Mouse (Mus musculus) CH12.LX (cell line): ENCODE results near the gene Nfatc2ip. TPM values are rescaled to one million over a fixed set of nuclear protein-coding genes. Genes with fewer than 3 reads are reported as not detected.

Source experiments
- DNase-seq: peaks from one replicate; pipeline ENCODE4 v3.0.0-alpha.2; 2013; ENCODE audit errors: extremely low read depth
- H3K27ac ChIP-seq: 2 replicates; pipeline ENCODE4 v1.5.1; 2012; ENCODE audit warnings: low read depth, mild to moderate bottlenecking, control low read depth, moderate library complexity; ENCODE audit not compliant: insufficient read depth
- H3K27me3 ChIP-seq: replicated peaks from 2 replicates; pipeline ENCODE3; 2012; ENCODE audit warnings: inconsistent platforms
- H3K36me3 ChIP-seq, 2 experiments: replicated peaks in 1 of 2; 2 replicates each; pipeline versions ENCODE3 to v1.6.1; 2012; ENCODE audit warnings: inconsistent platforms in 1 of 2, low read length in 1 of 2, mild to moderate bottlenecking in 1 of 2, mixed read lengths in 1 of 2, moderate library complexity in 1 of 2; ENCODE audit not compliant: control insufficient read depth in 1 of 2, insufficient read depth in 1 of 2
- H3K4me1 ChIP-seq, 2 experiments: 2 replicates each; pipeline ENCODE4 v1.6.1; 2012; ENCODE audit warnings: inconsistent platforms in 1 of 2, moderate library complexity in 1 of 2; ENCODE audit not compliant: insufficient read depth in 2 of 2, control insufficient read depth in 1 of 2
- H3K4me2 ChIP-seq: 2 replicates; pipeline ENCODE4 v1.6.1; 2012; ENCODE audit warnings: low read depth, mild to moderate bottlenecking, control low read depth; ENCODE audit not compliant: poor library complexity, insufficient read depth, severe bottlenecking
- H3K4me3 ChIP-seq, 3 experiments: fragments of 150-350 bp in 1 of 3; sonication (generic) in 1 of 3; replicated peaks in 1 of 3; 2 replicates each; pipeline versions ENCODE3 to v1.5.1; 2011 to 2012; ENCODE audit warnings: low read depth in 2 of 3, low read length in 2 of 3, mild to moderate bottlenecking in 2 of 3, moderate library complexity in 2 of 3, control low read depth in 1 of 3, improper control_type of control experiment in 1 of 3, inconsistent platforms in 1 of 3, mixed read lengths in 1 of 3; ENCODE audit not compliant: poor library complexity in 1 of 3
- H3K79me2 ChIP-seq: replicated peaks from 2 replicates; pipeline ENCODE4 v1.6.1; 2012; ENCODE audit warnings: mild to moderate bottlenecking, moderate library complexity; ENCODE audit not compliant: control insufficient read depth, poor library complexity, insufficient read depth, severe bottlenecking; ENCODE audit errors: extremely low read depth
- H3K9ac ChIP-seq: 2 replicates; pipeline ENCODE4 v1.6.1; 2012; ENCODE audit warnings: low read depth, mild to moderate bottlenecking, control low read depth, moderate library complexity; ENCODE audit not compliant: insufficient read depth
- H3K9me3 ChIP-seq: replicated peaks from 2 replicates; pipeline ENCODE3; 2012; ENCODE audit warnings: low read length, inconsistent platforms, mixed read lengths
- BHLHE40 ChIP-seq: IDR thresholded peaks from 2 replicates; pipeline ENCODE4 v1.6.1; 2011; ENCODE audit warnings: mild to moderate bottlenecking, low read depth, low read length, improper control_type of control experiment
- CHD2 ChIP-seq: IDR thresholded peaks from 2 replicates; pipeline ENCODE4 v1.6.1; 2011; ENCODE audit warnings: low read length, improper control_type of control experiment
- EP300 ChIP-seq: IDR thresholded peaks from 2 replicates; pipeline ENCODE4 v1.6.1; 2011; ENCODE audit warnings: low read length, improper control_type of control experiment
- GABPA ChIP-seq: IDR thresholded peaks from 2 replicates; pipeline ENCODE4 v1.6.1; 2012; ENCODE audit warnings: low read depth, low read length, improper control_type of control experiment, inconsistent platforms; ENCODE audit not compliant: insufficient replicate concordance
- JUND ChIP-seq: conservative IDR thresholded peaks from 2 replicates; pipeline ENCODE4 v1.6.1; 2011; ENCODE audit warnings: low read depth, low read length, improper control_type of control experiment
- KAT2A ChIP-seq: IDR thresholded peaks from 2 replicates; pipeline ENCODE4 v1.6.1; 2012; ENCODE audit warnings: low read length, improper control_type of control experiment, inconsistent platforms; ENCODE audit not compliant: insufficient replicate concordance
- MEF2A ChIP-seq: IDR thresholded peaks from 2 replicates; pipeline ENCODE4 v1.6.1; 2014; ENCODE audit warnings: low read depth, mild to moderate bottlenecking, inconsistent platforms, low read length, improper control_type of control experiment, borderline replicate concordance
- MXI1 ChIP-seq: IDR thresholded peaks from 2 replicates; pipeline ENCODE4 v1.6.1; 2011; ENCODE audit warnings: mild to moderate bottlenecking, low read depth, low read length, improper control_type of control experiment
- PAX5 ChIP-seq: IDR thresholded peaks from 2 replicates; pipeline ENCODE4 v1.6.1; 2012; ENCODE audit warnings: low read length, inconsistent platforms, mixed read lengths
- POLR2A ChIP-seq: IDR thresholded peaks from 2 replicates; pipeline ENCODE4 v1.6.1; 2011; ENCODE audit warnings: low read depth, mild to moderate bottlenecking, improper control_type of control experiment, low read length
- POLR2AphosphoS2 ChIP-seq: IDR thresholded peaks from 2 replicates; pipeline ENCODE4 v1.6.1; 2011; ENCODE audit warnings: low read depth, low read length, improper control_type of control experiment
- RAD21 ChIP-seq: IDR thresholded peaks from 2 replicates; pipeline ENCODE4 v1.6.1; 2011; ENCODE audit warnings: low read depth, mild to moderate bottlenecking, low read length, improper control_type of control experiment, moderate library complexity
- RCOR1 ChIP-seq: conservative IDR thresholded peaks from 2 replicates; pipeline ENCODE4 v1.6.1; 2012; ENCODE audit warnings: low read depth, mild to moderate bottlenecking, inconsistent platforms, low read length, improper control_type of control experiment
- SIN3A ChIP-seq: IDR thresholded peaks from 2 replicates; pipeline ENCODE4 v1.6.1; 2012; ENCODE audit warnings: low read length, improper control_type of control experiment, inconsistent platforms
- SMC3 ChIP-seq: IDR thresholded peaks from 2 replicates; pipeline ENCODE4 v1.6.1; 2011; ENCODE audit warnings: low read depth, low read length, improper control_type of control experiment
- TBP ChIP-seq: conservative IDR thresholded peaks from 2 replicates; pipeline ENCODE4 v1.6.1; 2011; ENCODE audit warnings: low read depth, low read length, improper control_type of control experiment
- USF1 ChIP-seq: IDR thresholded peaks from 2 replicates; pipeline ENCODE4 v1.6.1; 2014; ENCODE audit warnings: low read depth, mild to moderate bottlenecking, inconsistent platforms, low read length, improper control_type of control experiment
- ZC3H11A ChIP-seq: IDR thresholded peaks from 2 replicates; pipeline ENCODE4 v1.6.1; 2012; ENCODE audit warnings: low read depth, mild to moderate bottlenecking, inconsistent platforms, low read length, improper control_type of control experiment
- ZMIZ1 ChIP-seq: IDR thresholded peaks from 2 replicates; pipeline ENCODE4 v1.6.1; 2012; ENCODE audit warnings: low read depth, mild to moderate bottlenecking, inconsistent platforms, low read length, improper control_type of control experiment
- ZNF384 ChIP-seq: IDR thresholded peaks from 2 replicates; pipeline ENCODE4 v1.6.1; 2012; ENCODE audit warnings: low read depth, low read length, improper control_type of control experiment, inconsistent platforms
- dilution Hi-C: fragments of 300-500 bp; cut with MboI; formaldehyde crosslinking; loops from 2 replicates; pipeline ENCODE4 v1.14.3; 2020; ENCODE audit warnings: low sequenced_read_pairs; ENCODE audit not compliant: extremely low pct_unique_long_range_greater_than_20kb, extremely low pct_ligation_motif_present
- in situ Hi-C: fragments of 300-500 bp; cut with MboI; formaldehyde crosslinking; loops from 3 replicates; pipeline ENCODE4 v1.14.3; 2019; ENCODE audit warnings: low sequenced_read_pairs, low pct_ligation_motif_present, low pct_unique_long_range_greater_than_20kb, mixed read lengths
- polyA plus RNA-seq: library from polyadenylated mRNA; unstranded; fragments of >175 nt; gene quantifications from 2 replicates; pipeline ENCODE4 v1.2.1, GENCODE M21; 2012; ENCODE audit warnings: low read depth; ENCODE audit not compliant: insufficient read length
- total RNA-seq, 2 experiments: library from RNA; depleted of rRNA; stranded (reverse); fragments of 300-350 nt in 1 of 2; fragments of >200 nt in 1 of 2; gene quantifications; 2 replicates each; pipeline ENCODE4 v1.2.3; 2012 to 2014

The Nfatc2ip gene
- total and polyA plus RNA-seq, 3 experiments = 7.8 to 15.0 (median 13.9) TPM

DNA sequence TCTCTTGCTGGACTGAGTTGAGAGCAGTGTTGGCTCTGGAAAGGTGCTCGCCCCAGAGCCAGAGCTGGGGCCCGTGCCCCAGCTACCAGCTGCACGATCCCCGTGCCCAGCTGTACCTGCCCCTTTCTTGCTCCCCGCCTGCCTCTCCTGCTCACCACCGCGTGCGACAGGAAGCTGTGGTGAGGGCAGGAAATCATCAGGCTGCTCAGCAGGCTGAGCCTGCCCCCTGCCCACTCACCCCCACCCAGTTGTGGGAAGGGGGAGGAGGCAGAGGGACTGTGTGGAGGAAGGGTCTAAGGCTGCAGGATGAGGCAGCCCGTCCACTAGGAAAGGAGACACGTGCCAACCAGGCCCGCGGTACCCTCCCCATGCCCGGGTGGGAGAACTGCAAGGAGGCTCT is 27.1 kb downstream of the Nfatc2ip start, which contains the start of gene Lat:
Gene Lat (minus strand): TSS at position 178 of the 400 bp plus-strand sequence.
- no peak for TF ChIP-seq ZNF384
- no peak for TF ChIP-seq POLR2A
- no peak for TF ChIP-seq JUND
- peak; percentile 23; the same call in 1 of the 2 replicates for TF ChIP-seq BHLHE40
- no peak for TF ChIP-seq MEF2A
- Histone ChIP-seq H3K4me1 (peaks cover 4 to 19% of the 10 kb centered on the region in 2 experiments; a peak in 3 of 4 replicates), H3K27ac (no peak within 1 kb of the TSS), H3K9ac (no peak within 1 kb of the TSS), H3K4me2 (no peak within 1 kb of the TSS), H3K9me3 (no peaks in the 10 kb centered on the region), H3K36me3 (peaks cover 49 to 81% of the 10 kb centered on the region in 2 experiments), H3K27me3 (no peaks in the 10 kb centered on the region), H3K4me3 (no peak within 1 kb of the TSS), H3K79me2 (no peaks in the 10 kb centered on the region)
- in situ Hi-C loops (loop anchor here (25.0 kb wide), 1 partner anchor 107 kb away; the partner anchor contains the start of gene Sbk1), dilution Hi-C loops (no loop called here)
- DNase-seq = peak; percentile 18

DNA sequence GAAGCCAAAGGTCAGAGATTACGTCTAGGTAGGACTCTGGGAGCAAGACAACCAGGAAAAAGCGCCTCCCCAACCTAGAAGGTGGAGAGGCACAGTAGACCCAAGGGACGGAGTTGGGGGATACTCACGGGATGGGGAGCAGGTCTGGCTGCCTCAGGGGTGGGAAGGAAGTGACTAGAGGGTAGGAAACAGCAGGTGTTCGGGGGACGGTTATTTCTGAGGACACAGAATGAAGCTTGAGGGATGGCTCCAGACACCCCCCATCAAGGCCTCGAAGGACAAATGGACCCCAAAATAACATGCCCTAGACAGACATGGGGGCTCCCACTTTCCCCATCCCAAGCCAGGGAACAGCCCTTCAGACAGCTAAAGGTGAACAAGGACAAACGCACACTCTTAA is 28.2 kb downstream of the Nfatc2ip start:
- no peak for DNase-seq
- in situ Hi-C loops = loop anchor here (25.0 kb wide), 1 partner anchor 106 kb away; the partner anchor contains the start of gene Sbk1
- dilution Hi-C loops = no loop called here
- Histone ChIP-seq H3K9ac (no peak overlapping the region), H3K9me3 (no peaks in the 10 kb centered on the region), H3K79me2 (no peaks in the 10 kb centered on the region), H3K27me3 (no peaks in the 10 kb centered on the region), H3K4me1 (peaks cover 4 to 17% of the 10 kb centered on the region in 2 experiments; a peak in 3 of 4 replicates), H3K4me2 (no peak overlapping the region), H3K4me3 (no peak overlapping the region), H3K27ac (no peak overlapping the region), H3K36me3 (peaks cover 43 to 80% of the 10 kb centered on the region in 2 experiments)
- TF ChIP-seq PAX5 = no peak
- no peak for TF ChIP-seq TBP
- no peak for TF ChIP-seq RAD21
- no peak for TF ChIP-seq CHD2
- TF ChIP-seq RCOR1 = no peak
- no peak for TF ChIP-seq SIN3A
- TF ChIP-seq GABPA = no peak

DNA sequence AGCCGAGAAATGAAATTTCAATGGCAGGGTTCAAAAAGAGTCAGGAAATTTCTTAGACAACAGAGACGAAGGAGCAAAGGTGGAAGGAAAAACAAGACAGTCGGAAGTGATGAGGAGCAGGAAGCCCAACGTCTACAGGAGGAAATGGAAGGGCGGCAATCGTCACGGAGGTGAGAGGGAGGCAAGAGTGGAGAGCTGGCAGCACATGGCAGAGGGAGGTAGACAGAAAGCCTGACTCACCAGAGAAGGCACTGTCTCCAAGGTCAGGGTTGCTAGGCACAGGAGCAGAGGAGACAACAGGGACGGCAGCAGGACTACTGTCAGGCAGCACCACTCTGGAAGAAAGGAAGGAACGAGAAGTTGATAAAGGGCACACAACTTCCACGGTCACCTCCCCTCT is 28.9 kb downstream of the Nfatc2ip start:
- dilution Hi-C loops = no loop called here
- no peak for DNase-seq

More for the DNA sequence above, 28.9 kb downstream of the Nfatc2ip start:
- H3K9ac ChIP-seq = no peak overlapping the region
- no peaks in the 10 kb centered on the region for H3K9me3 ChIP-seq
- in situ Hi-C loops = loop anchor here (25.0 kb wide), 1 partner anchor 105 kb away; the partner anchor contains the start of gene Sbk1
- no peak for TF ChIP-seq SMC3
- TF ChIP-seq KAT2A = no peak
- TF ChIP-seq MXI1 = no peak
- no peak for TF ChIP-seq EP300
- no peak for TF ChIP-seq USF1
- no peak for TF ChIP-seq ZMIZ1
- TF ChIP-seq ZC3H11A = no peak
- no peak for TF ChIP-seq TBP
- TF ChIP-seq POLR2AphosphoS2 = no peak
- TF ChIP-seq, all 38 proteins: peak for 0
- H3K4me2 ChIP-seq = no peak overlapping the region
- peaks cover 4 to 17% of the 10 kb centered on the region in 2 experiments; a peak in 3 of 4 replicates for H3K4me1 ChIP-seq
- H3K4me3 ChIP-seq = no peak overlapping the region
- H3K27me3 ChIP-seq = no peaks in the 10 kb centered on the region
- peaks cover 37 to 78% of the 10 kb centered on the region in 2 experiments for H3K36me3 ChIP-seq
- no peak overlapping the region for H3K27ac ChIP-seq
- H3K79me2 ChIP-seq = no peaks in the 10 kb centered on the region
